Mouse (Mus musculus) layer of hippocampus, postnatal 14 days (tissue): ENCODE measurements around the gene Rag2. TPM values are rescaled to one million over a fixed set of nuclear protein-coding genes. Genes with fewer than 3 reads are reported as not detected.

Experiments
- DNase-seq, 2 experiments: peaks; one replicate each; pipeline ENCODE4 v3.0.0; 2021 to 2022; ENCODE audit warnings: low spot score in 2 of 2, mixed read lengths in 1 of 2
- total RNA-seq, 2 experiments: library from RNA; stranded (reverse); gene quantifications; 2 replicates each; pipeline ENCODE4 v1.2.3; 2021

Gene Rag2
- total RNA-seq, 2 experiments from 2014 or later = not detected

- DNase-seq = no peak
These were observed 507 bp upstream of the Rag2 start for GRCm38 (mm10) chr2:101624011-101624410.

GRCm38 (mm10) chr2:101627227-101627626 is 2.7 kb downstream of the Rag2 start:
- no peak for DNase-seq

DNA sequence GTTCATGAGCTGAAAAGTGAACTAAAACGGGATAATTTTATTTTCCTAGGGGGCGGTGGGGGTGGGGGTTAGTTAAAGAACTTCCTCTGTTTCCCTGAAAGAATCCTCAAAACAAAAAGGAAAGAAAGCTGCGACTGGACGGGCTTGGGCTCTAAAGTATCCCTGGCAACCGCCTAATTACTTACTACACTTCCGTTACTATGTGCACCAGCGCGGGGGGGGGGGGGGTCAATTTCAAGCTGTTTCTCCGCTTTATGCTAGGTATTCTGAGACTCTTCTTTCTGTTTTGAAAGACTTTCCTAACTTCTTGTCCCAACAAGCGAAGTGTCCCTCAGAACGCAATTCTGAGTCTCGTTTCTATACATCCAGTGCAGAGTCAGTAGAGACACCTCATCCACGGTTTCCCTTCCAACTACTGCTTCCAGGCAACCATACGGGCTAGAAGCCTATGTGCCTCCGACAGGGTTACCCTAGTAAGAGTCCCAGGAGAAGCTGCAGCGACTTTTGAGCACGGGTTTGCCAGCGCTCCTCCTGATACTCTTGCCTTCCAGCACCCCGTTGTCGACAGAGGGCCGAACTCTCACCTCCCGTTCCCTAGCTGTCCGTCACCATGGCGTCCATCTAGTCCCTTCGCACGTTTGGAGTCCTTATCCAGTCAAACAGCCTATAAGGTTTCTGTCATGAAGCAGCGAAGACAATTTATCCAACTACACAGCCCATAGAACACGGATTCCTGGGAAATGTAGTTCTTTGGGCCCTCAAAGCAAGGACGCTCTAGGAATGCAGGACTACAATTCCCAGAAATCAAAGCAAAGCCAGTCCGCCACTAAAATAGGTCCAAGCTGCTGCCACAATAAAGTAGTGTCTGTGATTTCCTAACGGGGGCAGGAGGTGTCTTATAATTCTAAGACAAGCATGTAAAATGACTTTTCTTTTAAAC is 4.0 kb downstream of the Rag2 start:
- peak; percentile 84 to 97 for DNase-seq

GRCm38 (mm10) chr2:101638979-101639839 is 14.7 kb downstream of the Rag2 start:
- DNase-seq = no peak

DNA sequence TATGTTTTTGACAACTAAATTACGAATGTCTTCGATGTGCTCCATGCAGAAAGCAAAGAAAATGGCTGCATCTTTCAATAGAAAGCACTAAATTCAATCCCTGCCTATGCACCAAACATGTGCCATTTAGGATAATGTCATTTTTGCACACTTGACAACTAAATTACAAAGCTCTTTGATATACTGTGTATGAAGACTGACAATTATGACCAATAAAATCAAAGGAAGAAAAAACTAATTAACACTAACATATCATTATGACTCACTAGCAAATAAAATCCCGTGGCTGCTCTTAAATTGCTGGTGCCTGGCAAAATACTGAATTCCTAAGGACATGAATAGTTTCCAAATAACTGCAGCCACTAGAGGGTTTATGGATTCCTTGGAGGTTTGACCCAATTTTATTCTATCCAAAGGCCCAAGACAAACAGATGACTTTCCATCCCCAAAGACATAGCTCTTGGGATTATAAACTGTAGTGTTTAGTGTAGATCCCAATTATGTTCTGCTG is 15.4 kb downstream of the Rag2 start:
- DNase-seq = no peak

DNA sequence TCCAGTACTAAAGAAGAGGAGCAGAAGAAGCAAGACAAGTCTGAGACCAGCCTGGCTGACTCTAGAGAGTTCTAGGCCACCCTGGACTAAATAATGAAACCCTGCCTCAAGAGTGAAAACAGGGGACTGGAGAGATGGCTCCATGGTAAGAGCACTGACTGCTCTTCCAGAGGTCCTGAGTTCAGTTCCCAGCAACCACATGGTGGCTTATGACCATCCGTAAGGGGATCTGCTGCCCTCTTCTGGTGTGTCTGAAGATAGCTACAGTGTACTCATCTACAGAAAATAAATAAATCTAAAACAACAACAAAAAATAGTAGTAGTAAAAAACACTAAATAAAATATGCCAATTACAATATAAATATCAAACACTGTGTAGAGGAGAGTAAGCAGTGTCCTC is 21.3 kb downstream of the Rag2 start:
- no peak for DNase-seq

DNA sequence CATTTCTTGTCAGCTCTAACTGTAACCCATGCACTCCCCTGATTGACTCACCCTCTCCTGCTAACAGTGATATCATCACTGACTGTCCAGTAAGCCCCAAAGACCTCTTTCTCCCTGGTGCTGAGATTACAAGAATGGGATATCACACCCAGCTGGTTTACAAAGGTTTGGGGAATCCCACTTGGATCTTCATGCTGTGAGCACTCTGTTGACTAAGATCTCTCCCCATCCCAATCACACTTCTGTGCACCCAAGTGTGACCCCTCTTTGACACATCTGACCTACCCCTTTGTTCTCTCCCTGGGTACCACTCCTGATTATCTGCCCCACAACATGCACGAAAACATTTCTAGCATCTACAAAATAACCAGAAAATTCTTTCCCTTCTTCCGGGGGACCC is 23.8 kb downstream of the Rag2 start:
- no peak for DNase-seq

DNA sequence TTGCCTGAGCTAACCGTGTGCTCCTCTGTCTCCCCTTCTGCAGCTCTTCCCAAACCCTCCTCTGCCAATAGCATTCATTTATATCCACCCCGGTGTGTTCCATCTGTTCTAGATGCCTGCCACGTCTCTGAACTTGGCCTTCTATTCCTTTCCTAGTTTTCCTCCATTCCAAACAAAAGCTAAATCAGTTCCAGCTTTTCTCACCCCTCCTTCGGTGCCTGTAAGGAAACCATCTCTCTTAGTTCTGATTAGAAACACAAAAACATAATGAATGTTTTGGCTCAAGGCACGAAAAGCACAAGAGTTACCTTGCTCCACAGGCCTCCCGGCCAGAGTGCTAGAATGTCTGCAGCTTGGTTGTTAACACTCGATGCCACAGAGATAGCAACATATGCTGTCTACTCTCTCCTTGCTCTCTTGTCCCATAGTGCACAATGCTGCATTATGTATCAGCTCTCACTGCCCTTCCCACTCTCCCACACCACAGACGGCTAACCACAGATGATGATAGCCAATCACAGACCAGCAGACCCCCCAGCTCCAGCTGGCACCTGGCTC is 24.7 kb downstream of the Rag2 start, which contains the start of the genes Rag1 and B230118H07Rik:
Gene Rag1 (minus strand): TSS at position 388 of the 558 bp plus-strand sequence.
Gene B230118H07Rik (minus strand): TSS at position 419 of the 558 bp plus-strand sequence.
- DNase-seq = no peak

- DNase-seq = no peak
These were observed 25.9 kb downstream of the Rag2 start for GRCm38 (mm10) chr2:101650446-101650845.

DNA sequence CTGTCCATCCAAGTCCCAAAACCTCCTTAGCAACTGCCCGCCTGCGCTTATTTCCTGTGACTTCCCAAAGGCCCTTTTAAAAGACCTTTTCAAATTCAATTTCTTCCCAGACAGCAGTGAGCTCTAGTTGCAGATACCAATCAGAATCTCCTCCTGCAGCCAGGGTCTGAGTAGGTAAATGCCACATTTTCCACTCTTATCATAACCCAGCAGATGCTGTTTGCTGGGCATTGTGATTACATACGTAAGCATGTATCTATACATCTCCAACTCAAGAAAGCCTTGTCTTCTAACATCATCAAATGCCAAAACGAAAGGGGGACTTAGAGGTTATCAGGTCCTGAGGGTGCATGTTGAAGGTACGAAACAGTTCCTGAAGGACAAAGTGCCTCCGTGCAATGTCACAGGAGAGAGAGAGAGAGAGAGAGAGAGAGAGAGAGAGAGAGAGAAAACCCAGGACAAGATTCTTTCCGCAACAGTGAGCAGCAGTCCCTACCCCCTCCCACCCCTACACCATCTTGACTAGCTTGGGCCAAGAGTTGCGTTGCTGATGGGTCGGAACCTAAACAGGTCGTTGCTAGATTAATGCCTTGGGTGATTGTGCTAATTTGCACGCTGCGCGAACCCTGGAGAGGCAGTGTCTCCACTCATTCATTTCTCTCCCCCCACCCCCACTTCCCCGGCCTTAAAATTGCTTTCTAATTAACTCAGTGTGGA is 27.8 kb downstream of the Rag2 start:
- peak in 1 of 2 experiments; percentile 16 for DNase-seq

DNA sequence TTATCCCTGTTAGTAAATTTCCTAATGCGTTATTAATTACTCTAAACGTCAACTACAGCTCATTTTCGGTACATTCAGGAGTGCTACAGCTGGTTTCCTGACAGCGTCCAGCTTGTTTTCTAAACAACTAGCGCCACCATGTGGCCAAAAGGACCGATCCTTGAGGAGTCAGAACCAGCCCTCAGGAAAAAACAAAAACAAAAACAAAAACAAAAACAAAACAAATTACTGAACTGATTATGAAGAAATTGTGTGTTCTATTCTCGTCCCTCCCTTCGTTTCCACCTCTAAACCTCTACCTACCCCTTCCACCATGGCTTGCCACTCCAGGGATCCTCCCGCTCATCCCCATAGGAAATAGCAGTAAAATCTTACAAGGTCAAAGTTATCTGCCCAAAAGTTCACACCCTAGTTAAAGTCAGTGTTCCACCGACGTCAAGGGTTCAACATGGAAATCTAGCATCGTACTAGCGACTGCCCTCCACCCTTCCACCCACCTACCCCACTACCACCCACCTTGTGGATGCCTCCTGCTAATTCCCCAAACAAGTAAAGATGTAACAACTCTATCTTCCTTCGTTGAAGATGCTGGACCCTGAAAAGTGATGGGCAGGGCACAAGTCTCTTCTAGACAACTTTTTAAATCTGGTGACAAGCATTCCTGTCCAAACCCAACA is 28.5 kb downstream of the Rag2 start:
- DNase-seq = peak; percentile 72 to 86

DNA sequence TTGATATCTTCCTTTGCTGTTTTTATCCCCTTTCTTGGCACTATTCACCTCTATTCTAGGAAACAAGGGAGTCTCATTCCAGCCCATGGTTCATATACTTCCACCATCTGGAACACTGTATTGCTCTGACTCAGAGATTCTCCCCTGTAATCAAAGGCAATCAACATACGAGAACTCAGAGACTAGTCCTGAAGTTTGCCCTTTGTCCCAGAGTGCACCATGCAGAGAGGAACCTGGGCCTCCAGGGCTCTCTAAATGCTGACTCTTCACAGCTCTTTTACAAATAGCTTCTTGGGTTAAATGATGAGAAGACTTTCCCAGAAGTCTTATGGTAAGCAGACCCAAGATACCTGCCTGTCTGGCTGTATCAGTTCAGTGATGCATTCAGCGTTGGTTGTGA is 36.0 kb downstream of the Rag2 start:
- no peak for DNase-seq

- peak; percentile 81 to 85 for DNase-seq
These were observed 40.7 kb downstream of the Rag2 start for GRCm38 (mm10) chr2:101665058-101665702.

- no peak for DNase-seq
These were observed 41.2 kb downstream of the Rag2 start for GRCm38 (mm10) chr2:101665703-101666092.

DNA sequence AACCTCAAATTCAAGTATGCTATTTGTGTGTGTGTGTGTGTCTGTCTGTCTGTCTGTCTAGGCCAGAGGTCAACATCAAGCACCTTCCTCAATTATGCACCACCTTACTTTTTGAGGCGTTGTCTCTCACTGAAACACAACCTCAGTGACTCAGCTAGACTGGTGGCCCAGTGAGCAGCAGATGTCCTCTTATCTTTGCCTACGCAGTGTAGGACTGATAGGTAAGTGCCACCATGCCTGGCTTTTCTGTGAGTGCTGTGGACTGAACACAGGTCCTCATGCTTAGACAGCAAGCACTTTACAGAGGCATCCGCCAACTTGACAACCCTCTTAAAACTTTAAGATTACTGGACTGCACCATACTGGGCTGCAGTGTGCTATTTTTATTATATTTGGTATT is 44.2 kb downstream of the Rag2 start:
- DNase-seq = no peak

DNA sequence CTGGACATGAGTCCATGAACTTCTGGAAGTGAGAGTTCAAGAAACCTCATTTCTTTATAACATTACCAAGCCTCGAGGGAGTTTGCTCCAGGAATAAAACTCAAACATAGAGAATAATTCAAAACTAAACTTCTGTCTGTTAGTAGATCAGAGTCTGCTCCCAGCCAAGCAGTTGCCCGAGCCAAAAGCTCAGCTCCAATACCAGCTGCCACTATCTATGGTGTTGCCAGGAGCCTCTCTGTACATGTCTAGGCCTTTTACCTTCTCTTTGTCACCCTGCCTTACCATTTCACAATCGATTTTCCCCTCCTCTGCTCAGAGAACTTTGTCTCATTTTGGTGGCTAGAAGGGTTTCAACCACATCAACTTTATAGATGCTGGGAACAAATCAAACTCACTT is 49.0 kb downstream of the Rag2 start:
- peak in 1 of 2 experiments; percentile 69 for DNase-seq

DNA sequence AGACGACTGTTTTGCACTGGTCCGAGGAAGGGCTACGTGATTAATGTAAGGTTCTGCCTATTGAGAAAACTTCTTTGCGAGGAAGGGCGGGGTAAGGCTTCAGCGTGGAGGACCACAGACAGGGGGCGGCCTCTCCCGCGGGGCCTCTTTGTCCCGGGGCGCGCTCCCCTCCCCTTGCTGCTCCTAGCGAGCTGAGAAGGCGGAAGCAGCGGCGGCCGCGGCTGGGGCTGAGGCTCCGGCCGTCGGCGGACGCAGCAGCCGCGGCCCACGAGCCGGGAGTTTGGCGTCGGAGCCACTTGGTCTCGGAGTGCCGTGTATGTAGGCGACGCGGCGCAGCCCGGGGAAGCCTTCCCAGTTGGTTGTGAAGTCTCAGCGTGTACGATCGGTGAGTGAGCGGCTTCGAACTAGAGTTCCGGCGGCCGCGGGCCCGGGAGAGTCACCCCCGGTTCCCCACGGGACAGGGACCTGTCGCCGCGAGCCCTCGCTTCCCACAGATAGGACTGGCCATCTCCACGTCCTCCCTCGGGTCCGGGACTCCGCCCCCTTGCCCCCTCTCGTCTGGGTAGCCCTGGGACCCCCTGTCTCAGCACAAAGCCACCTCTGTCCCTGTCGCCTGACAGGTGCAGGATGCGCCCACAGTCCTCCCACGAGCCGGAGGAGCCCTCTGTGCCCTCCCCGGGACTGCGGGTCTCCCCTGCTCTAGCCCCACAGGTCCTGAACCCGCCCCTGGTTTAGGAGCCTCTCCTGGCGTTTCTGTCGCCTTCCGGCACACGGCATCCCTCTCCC is 53.9 kb downstream of the Rag2 start, which contains the start of gene Traf6:
Gene Traf6 (plus strand): TSS at position 194 of the 786 bp plus-strand sequence.
- DNase-seq = peak; percentile 79 to 83

DNA sequence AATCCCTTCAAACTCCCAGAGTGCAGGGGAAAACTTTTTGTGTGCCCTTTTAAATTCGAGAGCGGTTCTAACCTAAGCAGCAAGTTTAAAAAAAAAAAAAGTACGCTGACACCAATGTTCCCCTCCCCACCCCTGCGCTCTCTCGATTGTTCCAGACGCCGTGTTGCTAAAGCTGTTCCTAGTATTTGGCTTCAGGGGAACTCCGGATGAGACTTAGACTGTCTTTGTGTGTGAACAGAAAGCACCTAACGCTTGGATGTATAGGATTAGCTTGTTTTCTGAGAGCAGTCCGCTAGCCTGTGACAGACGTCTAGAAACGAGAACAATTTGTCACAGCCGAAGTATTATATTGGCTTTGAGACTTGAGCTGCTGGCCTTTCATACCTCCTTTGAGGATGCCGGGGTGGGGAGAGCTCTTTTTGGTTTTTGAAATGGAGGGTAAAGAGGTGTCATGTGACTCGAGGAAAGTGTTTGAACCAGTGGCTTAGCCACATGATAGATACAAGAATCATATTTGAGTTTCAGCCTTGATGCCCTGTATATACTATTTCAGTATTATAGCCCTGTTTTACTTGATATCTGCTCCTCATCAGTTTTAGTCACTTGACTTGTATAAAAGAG is 54.8 kb downstream of the Rag2 start:
- DNase-seq = no peak
